Mouse (Mus musculus): ENCODE data around the gene Atp1b1.

DNA sequence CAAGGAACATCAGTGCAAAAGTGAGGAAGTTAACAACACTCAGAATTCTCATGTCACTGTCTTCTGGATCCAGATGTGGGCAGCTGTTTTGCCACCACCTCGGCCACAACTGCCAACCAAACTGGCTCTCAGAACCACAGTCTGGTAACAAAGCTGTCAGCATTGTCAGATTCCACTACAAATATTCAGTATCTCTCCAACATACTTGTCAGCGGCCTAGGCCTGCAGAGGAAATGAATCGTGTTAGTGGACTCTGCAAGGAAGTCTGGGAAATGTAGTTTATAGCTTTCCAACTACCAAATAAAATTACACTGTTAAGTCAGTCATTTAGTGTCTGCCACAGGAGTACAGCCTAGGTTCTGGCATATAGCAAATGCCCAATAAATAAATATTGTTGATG lies 40.6 kb downstream of the Atp1b1 start:
- TF ChIP-seq CTCF (IDR thresholded peaks at IDR 0.05; ENCODE audit: control insufficient read depth, insufficient read depth, low read length) = no peak
- no peak for TF ChIP-seq POLR2A (IDR thresholded peaks at IDR 0.05; ENCODE audit: borderline replicate concordance, control insufficient read depth, low read depth, low read length)

All from bone marrow, adult 2 months (tissue).